Mouse (Mus musculus): ENCODE data around the gene Nrip2. TPM values are rescaled to one million over a fixed set of nuclear protein-coding genes. Genes with fewer than 3 reads are reported as not detected.
"Not testable (repeated sequence)": the region's sequence is repeated elsewhere in the genome, so short reads cannot be mapped to it uniquely, and the experiment has no call there.

Nrip2 gene
- polyA plus RNA-seq, 1 experiment from 2014 or later = 11.2 TPM

DNA sequence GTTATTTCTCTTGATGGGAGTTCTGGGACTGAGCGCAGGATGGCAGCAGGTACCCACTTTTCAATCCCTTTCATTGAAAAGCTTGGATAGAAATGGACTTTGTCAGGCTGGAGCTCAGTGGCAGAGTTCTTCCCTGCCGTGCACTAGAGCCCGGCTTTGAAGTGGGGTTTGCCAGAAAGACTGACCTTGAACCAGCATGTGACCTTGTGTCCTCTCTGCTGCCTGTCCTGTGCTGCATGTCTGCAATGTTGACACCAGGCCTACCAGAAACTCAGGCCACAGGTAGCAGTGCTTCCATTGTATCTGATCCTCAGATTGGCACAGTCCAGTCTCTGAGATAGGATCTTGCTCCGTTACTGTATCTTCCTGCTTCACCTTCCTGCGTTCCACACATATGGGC is 29.1 kb upstream of the Nrip2 start:
- H3K36me3 ChIP-seq (replicated peaks) = no peaks in the 10 kb centered on the region
- 95% methylated on average over 5 of the region's 5 CpGs for WGBS

GRCm38 (mm10) chr6:128375192-128375591 is 23.9 kb upstream of the Nrip2 start, which contains the start of the genes Tex52 and Gm44596:
Gene Tex52, plus strand, starts transcription at chr6:128375456.
Gene Gm44596, plus strand, starts transcription at chr6:128375503.
- Histone ChIP-seq H3K4me2 (peak within 1 kb of the TSS; percentile 21), H3K9ac (no peak within 1 kb of the TSS)
- 7% methylated on average over 6 of the region's 6 CpGs for WGBS

More for the DNA sequence above, 29.1 kb upstream of the Nrip2 start:
- ATAC-seq (replicated peaks) = no peak
- Histone ChIP-seq H3K9ac (no peak overlapping the region), H3K27ac (no peak overlapping the region), H3K9me3 (no peaks in the 10 kb centered on the region), H3K27me3 (replicated peaks) (no peaks in the 10 kb centered on the region), H3K4me3 (no peak overlapping the region), H3K4me2 (no peak overlapping the region), H3K4me1 (peaks cover 8% of the 10 kb centered on the region)

GRCm38 (mm10) chr6:128376371-128377085 is 22.6 kb upstream of the Nrip2 start:
- no peak overlapping the region for H3K27ac ChIP-seq
- no peaks in the 10 kb centered on the region for H3K36me3 ChIP-seq (replicated peaks)
- no peak overlapping the region for H3K4me2 ChIP-seq
- no peak overlapping the region for H3K9ac ChIP-seq
- WGBS = 93% methylated on average over 17 of the region's 17 CpGs
- ATAC-seq (replicated peaks) = no peak
- H3K27me3 ChIP-seq (replicated peaks) = no peaks in the 10 kb centered on the region
- peaks cover 11% of the 10 kb centered on the region for H3K4me1 ChIP-seq
- H3K9me3 ChIP-seq = no peaks in the 10 kb centered on the region
- no peak overlapping the region for H3K4me3 ChIP-seq

More at GRCm38 (mm10) chr6:128375192-128375591, 23.9 kb upstream of the Nrip2 start, which contains the start of the genes Tex52 and Gm44596:
- Histone ChIP-seq H3K36me3 (replicated peaks) (no peaks in the 10 kb centered on the region), H3K27ac (peak within 1 kb of the TSS; percentile 41), H3K4me1 (peaks cover 11% of the 10 kb centered on the region), H3K27me3 (replicated peaks) (no peaks in the 10 kb centered on the region), H3K4me3 (no peak within 1 kb of the TSS), H3K9me3 (no peaks in the 10 kb centered on the region)
- ATAC-seq (replicated peaks) = peak; percentile 80

GRCm38 (mm10) chr6:128379636-128380035 is 19.5 kb upstream of the Nrip2 start:
- Histone ChIP-seq H3K36me3 (replicated peaks) (no peaks in the 10 kb centered on the region), H3K27me3 (replicated peaks) (no peaks in the 10 kb centered on the region), H3K9me3 (no peaks in the 10 kb centered on the region), H3K4me3 (no peak overlapping the region), H3K4me1 (peaks cover 8% of the 10 kb centered on the region), H3K9ac (no peak overlapping the region), H3K27ac (no peak overlapping the region), H3K4me2 (no peak overlapping the region)
- no peak for ATAC-seq (replicated peaks)
- 85% methylated on average over 16 of the region's 16 CpGs for WGBS

- not testable (repeated sequence) for H3K4me2 ChIP-seq; H3K27ac ChIP-seq; H3K27me3 ChIP-seq (replicated peaks); H3K9me3 ChIP-seq; ATAC-seq (replicated peaks); H3K36me3 ChIP-seq (replicated peaks); H3K4me1 ChIP-seq; H3K9ac ChIP-seq; H3K4me3 ChIP-seq
- 89% methylated on average over 1 of the region's 1 CpGs for WGBS
These were observed 18.4 kb upstream of the Nrip2 start for GRCm38 (mm10) chr6:128380594-128381167.

DNA sequence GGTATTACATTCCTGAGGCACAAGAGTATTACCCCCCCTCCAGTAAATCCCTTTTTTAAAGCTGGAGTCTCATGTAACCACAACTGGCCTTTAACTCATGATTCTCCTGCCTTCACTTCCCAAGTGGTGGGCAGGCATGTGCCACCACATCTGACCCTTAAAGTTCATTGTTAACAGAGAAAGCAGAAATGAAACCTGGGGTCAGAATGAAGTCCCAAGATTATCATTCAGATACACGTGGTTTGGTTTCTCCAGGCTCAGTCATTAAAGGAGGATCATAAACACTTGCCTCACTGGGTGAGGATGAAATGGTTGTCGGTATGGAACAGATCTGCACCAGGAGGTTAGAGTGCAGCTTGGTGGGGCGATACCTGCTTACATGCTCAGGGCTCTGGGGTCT is 17.8 kb upstream of the Nrip2 start:
- no peak overlapping the region for H3K9ac ChIP-seq
- no peaks in the 10 kb centered on the region for H3K36me3 ChIP-seq (replicated peaks)
- ATAC-seq (replicated peaks) = no peak
- no peaks in the 10 kb centered on the region for H3K9me3 ChIP-seq
- no peak overlapping the region for H3K27ac ChIP-seq
- H3K4me3 ChIP-seq = no peak overlapping the region
- H3K27me3 ChIP-seq (replicated peaks) = no peaks in the 10 kb centered on the region
- no peak overlapping the region for H3K4me2 ChIP-seq
- WGBS = 85% methylated on average over 3 of the region's 3 CpGs
- H3K4me1 ChIP-seq = no peaks in the 10 kb centered on the region

DNA sequence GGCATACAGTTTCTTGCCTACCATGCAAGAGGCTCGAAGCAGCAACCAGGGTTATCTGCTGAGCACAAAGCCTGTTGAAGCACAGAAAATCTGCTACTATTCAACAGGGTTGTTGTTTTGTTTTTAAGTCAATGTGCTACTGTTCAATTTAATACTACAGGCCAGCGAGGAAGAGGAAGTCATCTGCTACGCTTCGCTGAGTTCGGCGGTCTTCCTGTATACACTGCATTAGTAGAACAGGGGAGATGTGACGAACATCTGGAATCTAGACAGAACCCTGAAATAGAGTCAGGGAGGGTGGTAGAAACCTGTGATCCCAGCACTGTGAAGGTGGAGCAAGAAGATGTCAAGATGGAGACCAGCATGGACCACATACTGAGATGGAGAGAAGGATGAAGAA is 15.3 kb upstream of the Nrip2 start:
- ATAC-seq (replicated peaks) = no peak
- H3K4me1 ChIP-seq = no peaks in the 10 kb centered on the region
- no peaks in the 10 kb centered on the region for H3K36me3 ChIP-seq (replicated peaks)
- no peaks in the 10 kb centered on the region for H3K9me3 ChIP-seq
- no peaks in the 10 kb centered on the region for H3K27me3 ChIP-seq (replicated peaks)
- WGBS = 80% methylated on average over 7 of the region's 7 CpGs
- no peak overlapping the region for H3K4me3 ChIP-seq
- no peak overlapping the region for H3K9ac ChIP-seq
- no peak overlapping the region for H3K27ac ChIP-seq
- no peak overlapping the region for H3K4me2 ChIP-seq

DNA sequence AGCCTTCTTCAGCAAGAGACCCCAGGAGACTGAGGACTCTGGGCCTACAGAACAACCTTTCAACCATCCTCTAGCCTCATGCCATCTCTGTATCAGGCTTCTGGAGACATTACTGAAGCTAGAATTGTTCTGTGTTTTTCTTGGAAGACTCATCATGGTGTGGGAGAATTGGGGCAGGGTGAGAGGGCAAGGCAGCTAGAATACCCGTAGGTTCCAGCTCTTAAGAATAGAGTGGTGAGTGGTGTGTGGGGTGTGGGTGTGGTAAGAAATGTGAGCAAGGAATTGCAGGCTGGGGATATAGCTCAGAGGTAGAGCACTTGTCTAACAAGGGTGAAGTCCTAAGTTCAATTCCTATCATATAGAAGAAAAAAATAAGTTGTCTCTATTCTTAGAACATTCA is 14.1 kb upstream of the Nrip2 start:
- H3K27ac ChIP-seq = no peak overlapping the region
- H3K4me3 ChIP-seq = no peak overlapping the region
- no peaks in the 10 kb centered on the region for H3K9me3 ChIP-seq
- no peak for ATAC-seq (replicated peaks)
- no peaks in the 10 kb centered on the region for H3K27me3 ChIP-seq (replicated peaks)
- H3K36me3 ChIP-seq (replicated peaks) = no peaks in the 10 kb centered on the region
- no peak overlapping the region for H3K9ac ChIP-seq
- no peak overlapping the region for H3K4me2 ChIP-seq
- no peaks in the 10 kb centered on the region for H3K4me1 ChIP-seq
- WGBS = 87% methylated on average over 1 of the region's 1 CpGs

DNA sequence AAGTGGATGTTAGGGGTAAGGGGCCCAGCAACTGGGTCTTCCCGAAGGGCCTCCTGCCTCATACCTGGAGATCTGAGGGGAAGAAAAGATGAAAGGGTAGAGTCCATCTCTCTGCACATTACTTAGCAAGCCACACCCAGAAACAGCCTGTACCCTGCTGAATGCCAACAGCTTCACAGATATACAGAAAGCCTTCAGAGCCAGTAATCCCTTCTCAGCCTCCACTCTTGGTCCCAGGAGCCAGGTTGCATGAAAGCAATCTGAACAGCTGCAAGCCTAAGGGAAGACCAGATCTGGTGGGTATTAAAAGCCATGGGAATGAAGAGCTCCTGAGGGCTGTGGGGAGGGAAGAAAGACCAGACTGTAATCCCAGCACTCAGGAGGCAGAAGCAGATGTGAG is 9.9 kb upstream of the Nrip2 start:
- 88% methylated on average over 1 of the region's 1 CpGs for WGBS
- Histone ChIP-seq H3K27ac (no peak overlapping the region), H3K9me3 (no peaks in the 10 kb centered on the region), H3K9ac (no peak overlapping the region), H3K4me1 (no peaks in the 10 kb centered on the region), H3K4me2 (no peak overlapping the region), H3K36me3 (replicated peaks) (no peaks in the 10 kb centered on the region), H3K27me3 (replicated peaks) (no peaks in the 10 kb centered on the region), H3K4me3 (no peak overlapping the region)
- ATAC-seq (replicated peaks) = no peak

- H3K9me3 ChIP-seq = no peaks in the 10 kb centered on the region
- ATAC-seq (replicated peaks) = no peak
- no peaks in the 10 kb centered on the region for H3K36me3 ChIP-seq (replicated peaks)
- no peak overlapping the region for H3K9ac ChIP-seq
- no peaks in the 10 kb centered on the region for H3K27me3 ChIP-seq (replicated peaks)
- H3K4me3 ChIP-seq = no peak overlapping the region
- no peak overlapping the region for H3K4me2 ChIP-seq
- no peaks in the 10 kb centered on the region for H3K4me1 ChIP-seq
- 61% methylated on average over 1 of the region's 1 CpGs for WGBS
- no peak overlapping the region for H3K27ac ChIP-seq
These were observed 8.4 kb upstream of the Nrip2 start for GRCm38 (mm10) chr6:128390683-128391082.

GRCm38 (mm10) chr6:128397574-128398261 is 1.4 kb upstream of the Nrip2 start:
- 87% methylated on average over 7 of the region's 7 CpGs for WGBS
- no peaks in the 10 kb centered on the region for H3K9me3 ChIP-seq
- H3K27ac ChIP-seq = no peak overlapping the region
- no peak overlapping the region for H3K4me3 ChIP-seq
- no peak for ATAC-seq (replicated peaks)
- H3K4me2 ChIP-seq = no peak overlapping the region
- no peaks in the 10 kb centered on the region for H3K36me3 ChIP-seq (replicated peaks)
- H3K9ac ChIP-seq = no peak overlapping the region
- H3K4me1 ChIP-seq = peaks cover 26% of the 10 kb centered on the region
- H3K27me3 ChIP-seq (replicated peaks) = no peaks in the 10 kb centered on the region

GRCm38 (mm10) chr6:128399421-128400185 is 507 bp downstream of the Nrip2 start:
- H3K27ac ChIP-seq = peak overlapping the region; percentile 76
- H3K4me1 ChIP-seq = peaks cover 28% of the 10 kb centered on the region
- no peaks in the 10 kb centered on the region for H3K36me3 ChIP-seq (replicated peaks)
- peak; percentile 92 for ATAC-seq (replicated peaks)
- H3K4me2 ChIP-seq = peak overlapping the region; percentile 46
- WGBS = 39% methylated on average over 18 of the region's 21 CpGs
- H3K9ac ChIP-seq = peak overlapping the region; percentile 41
- H3K9me3 ChIP-seq = no peaks in the 10 kb centered on the region
- H3K4me3 ChIP-seq = peak overlapping the region; percentile 25
- H3K27me3 ChIP-seq (replicated peaks) = no peaks in the 10 kb centered on the region
